Mouse (Mus musculus) liver, embryonic 12.5 days (tissue): ENCODE data around the gene Sh3bgrl3. TPM values are rescaled to one million over a fixed set of nuclear protein-coding genes. Genes with fewer than 3 reads are reported as not detected.
A peak's percentile ranks its signal among the peaks of the same experiment; 100 is the strongest.
"Not testable (repeated sequence)": the region's sequence is repeated elsewhere in the genome, so short reads cannot be mapped to it uniquely, and the experiment has no call there.

ENCODE experiments used
- ATAC-seq: fragments of 200-750 bp; cut with Nextera tagmentation; 2 replicates; pipeline ENCODE4 v1.8.0; 2017; ENCODE audit warnings: moderate number of reproducible peaks, mild to moderate bottlenecking, moderate library complexity
- H3K27ac ChIP-seq: fragments of 300-500 bp; sonication (generic); 2 replicates; pipeline ENCODE4 v1.5.1; 2016; ENCODE audit warnings: mild to moderate bottlenecking
- H3K27me3 ChIP-seq: fragments of 300-500 bp; sonication (generic); replicated peaks from 2 replicates; pipeline ENCODE4 v1.6.1; 2016; ENCODE audit warnings: mild to moderate bottlenecking, moderate library complexity
- H3K36me3 ChIP-seq: fragments of 300-500 bp; sonication (generic); 2 replicates; pipeline ENCODE4 v1.6.1; 2016; ENCODE audit warnings: mild to moderate bottlenecking, moderate library complexity
- H3K4me1 ChIP-seq: fragments of 300-500 bp; sonication (generic); 2 replicates; pipeline ENCODE4 v1.6.1; 2016
- H3K4me2 ChIP-seq: fragments of 300-500 bp; sonication (generic); 2 replicates; pipeline ENCODE4 v1.6.1; 2016; ENCODE audit warnings: mild to moderate bottlenecking, moderate library complexity
- H3K4me3 ChIP-seq: fragments of 300-500 bp; sonication (generic); 2 replicates; pipeline ENCODE4 v1.5.1; 2016; ENCODE audit warnings: mild to moderate bottlenecking, moderate library complexity
- H3K9ac ChIP-seq: fragments of 300-500 bp; sonication (generic); 2 replicates; pipeline ENCODE4 v1.6.1; 2016; ENCODE audit warnings: mild to moderate bottlenecking, moderate library complexity
- H3K9me3 ChIP-seq: fragments of 300-500 bp; sonication (generic); replicated peaks from 2 replicates; pipeline ENCODE4 v1.6.1; 2016; ENCODE audit warnings: mild to moderate bottlenecking, moderate library complexity
- WGBS: fragments of 180-500 bp; shearing (Covaris S2); methylation state at CpG from one replicate; pipeline ENCODE4 v1.1.7; 2016; ENCODE audit not compliant: insufficient replicate concordance; 5-methylcytosine and 5-hydroxymethylcytosine counted together
- polyA plus RNA-seq: library from polyadenylated mRNA; unstranded; fragments of >200 nt; fragmentation: Nextera tagmentation; extraction: Ambion mirVana; gene quantifications from 2 replicates; pipeline ENCODE4 v1.2.1, GENCODE M21; 2016

The Sh3bgrl3 gene
- polyA plus RNA-seq, 1 experiment from 2014 or later, result 205 TPM

- H3K36me3 ChIP-seq, result peaks cover 57% of the 10 kb centered on the region
- no peak overlapping the region for H3K4me2 ChIP-seq
- H3K27ac ChIP-seq, result no peak overlapping the region
- H3K27me3 ChIP-seq, result no peaks in the 10 kb centered on the region
- no peaks in the 10 kb centered on the region for H3K9me3 ChIP-seq
- no peak overlapping the region for H3K9ac ChIP-seq
- ATAC-seq, result no peak
- no peak overlapping the region for H3K4me3 ChIP-seq
- WGBS, result 82% methylated on average over 6 of the region's 6 CpGs
- H3K4me1 ChIP-seq, result peaks cover 7% of the 10 kb centered on the region
Observed at GRCm38 (mm10) chr4:134155531-134155930, 26.9 kb upstream of the Sh3bgrl3 start.

GRCm38 (mm10) chr4:134154354-134154753 lies 25.8 kb upstream of the Sh3bgrl3 start:
- Histone ChIP-seq H3K27me3 (no peaks in the 10 kb centered on the region), H3K4me1 (peaks cover 12% of the 10 kb centered on the region), H3K9ac (no peak overlapping the region), H3K9me3 (no peaks in the 10 kb centered on the region), H3K4me2 (no peak overlapping the region), H3K36me3 (peaks cover 67% of the 10 kb centered on the region), H3K27ac (no peak overlapping the region), H3K4me3 (no peak overlapping the region)
- 91% methylated on average over 3 of the region's 3 CpGs for WGBS
- no peak for ATAC-seq

- no peak overlapping the region for H3K4me3 ChIP-seq
- 85% methylated on average over 3 of the region's 3 CpGs for WGBS
- H3K9me3 ChIP-seq, result no peaks in the 10 kb centered on the region
- no peak overlapping the region for H3K4me2 ChIP-seq
- no peak overlapping the region for H3K27ac ChIP-seq
- no peaks in the 10 kb centered on the region for H3K27me3 ChIP-seq
- ATAC-seq, result no peak
- H3K36me3 ChIP-seq, result peaks cover 74% of the 10 kb centered on the region
- no peak overlapping the region for H3K9ac ChIP-seq
- H3K4me1 ChIP-seq, result peaks cover 6% of the 10 kb centered on the region
Observed at GRCm38 (mm10) chr4:134153656-134154055, 25.1 kb upstream of the Sh3bgrl3 start.

- Histone ChIP-seq H3K4me3 (no peak overlapping the region), H3K36me3 (peaks cover 89% of the 10 kb centered on the region), H3K27ac (no peak overlapping the region), H3K4me2 (no peak overlapping the region), H3K27me3 (no peaks in the 10 kb centered on the region), H3K9me3 (no peaks in the 10 kb centered on the region), H3K4me1 (peaks cover 4% of the 10 kb centered on the region; the same call in 1 of the 2 replicates), H3K9ac (no peak overlapping the region)
- WGBS, result 81% methylated on average over 3 of the region's 3 CpGs
- ATAC-seq, result no peak
Observed at GRCm38 (mm10) chr4:134152112-134152511, 23.5 kb upstream of the Sh3bgrl3 start.

- Histone ChIP-seq H3K27me3 (no peaks in the 10 kb centered on the region), H3K36me3 (peaks cover 90% of the 10 kb centered on the region), H3K4me3 (no peak overlapping the region), H3K4me1 (peaks cover 4% of the 10 kb centered on the region; the same call in 1 of the 2 replicates), H3K9ac (no peak overlapping the region), H3K27ac (no peak overlapping the region), H3K4me2 (no peak overlapping the region), H3K9me3 (no peaks in the 10 kb centered on the region)
- 68% methylated on average over 4 of the region's 4 CpGs for WGBS
- no peak for ATAC-seq
Observed at GRCm38 (mm10) chr4:134149389-134149788, 20.8 kb upstream of the Sh3bgrl3 start.

- 81% methylated on average over 5 of the region's 5 CpGs for WGBS
- H3K27ac ChIP-seq, H3K9me3 ChIP-seq, H3K9ac ChIP-seq, H3K4me1 ChIP-seq, ATAC-seq, H3K27me3 ChIP-seq, H3K4me2 ChIP-seq, H3K4me3 ChIP-seq: not testable (repeated sequence)
- H3K36me3 ChIP-seq, result peaks cover 62% of the 10 kb centered on the region
Observed at GRCm38 (mm10) chr4:134144297-134144696, 15.7 kb upstream of the Sh3bgrl3 start.

GRCm38 (mm10) chr4:134138857-134139256 lies 10.3 kb upstream of the Sh3bgrl3 start:
- Histone ChIP-seq H3K27me3 (no peaks in the 10 kb centered on the region), H3K4me1 (peaks cover 18% of the 10 kb centered on the region), H3K36me3 (peaks cover 40% of the 10 kb centered on the region), H3K9ac (no peak overlapping the region), H3K4me3 (no peak overlapping the region), H3K4me2 (no peak overlapping the region), H3K9me3 (no peaks in the 10 kb centered on the region), H3K27ac (no peak overlapping the region)
- no peak for ATAC-seq
- WGBS, result 72% methylated on average over 2 of the region's 2 CpGs

- H3K27me3 ChIP-seq, result no peaks in the 10 kb centered on the region
- no peak overlapping the region for H3K27ac ChIP-seq
- H3K4me3 ChIP-seq, result no peak overlapping the region
- no peaks in the 10 kb centered on the region for H3K9me3 ChIP-seq
- no peak overlapping the region for H3K9ac ChIP-seq
- no peak for ATAC-seq
- WGBS, result 39% methylated on average over 3 of the region's 3 CpGs
- H3K4me2 ChIP-seq, result no peak overlapping the region
- H3K4me1 ChIP-seq, result peaks cover 18% of the 10 kb centered on the region
- peaks cover 46% of the 10 kb centered on the region for H3K36me3 ChIP-seq
Observed at GRCm38 (mm10) chr4:134136280-134136926, 7.8 kb upstream of the Sh3bgrl3 start.

- Histone ChIP-seq H3K9ac (no peak overlapping the region), H3K27ac (no peak overlapping the region), H3K27me3 (no peaks in the 10 kb centered on the region), H3K9me3 (no peaks in the 10 kb centered on the region), H3K4me2 (no peak overlapping the region), H3K4me1 (peaks cover 54% of the 10 kb centered on the region), H3K36me3 (peaks cover 36% of the 10 kb centered on the region), H3K4me3 (no peak overlapping the region)
- 53% methylated on average over 8 of the region's 8 CpGs for WGBS
- no peak for ATAC-seq
Observed at GRCm38 (mm10) chr4:134132519-134133095, 4.0 kb upstream of the Sh3bgrl3 start.

GRCm38 (mm10) chr4:134132117-134132516 lies 3.5 kb upstream of the Sh3bgrl3 start:
- Histone ChIP-seq H3K27ac (no peak overlapping the region), H3K9ac (no peak overlapping the region), H3K4me3 (no peak overlapping the region), H3K27me3 (no peaks in the 10 kb centered on the region), H3K9me3 (no peaks in the 10 kb centered on the region), H3K4me1 (peaks cover 54% of the 10 kb centered on the region), H3K4me2 (no peak overlapping the region), H3K36me3 (peaks cover 32% of the 10 kb centered on the region)
- ATAC-seq, result no peak
- WGBS, result 77% methylated on average over 3 of the region's 3 CpGs

GRCm38 (mm10) chr4:134129482-134129881 lies 893 bp upstream of the Sh3bgrl3 start:
- WGBS, result 21% methylated on average over 6 of the region's 6 CpGs
- H3K9ac ChIP-seq, result peak overlapping the region; percentile 83
- H3K4me3 ChIP-seq, result peak overlapping the region; percentile 75
- H3K4me1 ChIP-seq, result peaks cover 63% of the 10 kb centered on the region
- no peaks in the 10 kb centered on the region for H3K27me3 ChIP-seq
- H3K4me2 ChIP-seq, result peak overlapping the region; percentile 94
- ATAC-seq, result no peak
- H3K9me3 ChIP-seq, result no peaks in the 10 kb centered on the region
- peak overlapping the region; percentile 82 for H3K27ac ChIP-seq
- peaks cover 30% of the 10 kb centered on the region for H3K36me3 ChIP-seq

- Histone ChIP-seq H3K9me3 (no peaks in the 10 kb centered on the region), H3K9ac (peak overlapping the region; percentile 83), H3K4me3 (peak overlapping the region; percentile 75), H3K36me3 (peaks cover 28% of the 10 kb centered on the region), H3K4me2 (peak overlapping the region; percentile 94), H3K4me1 (peaks cover 68% of the 10 kb centered on the region), H3K27ac (peak overlapping the region; percentile 82), H3K27me3 (no peaks in the 10 kb centered on the region)
- ATAC-seq, result peak; percentile 50
- 1% methylated on average over 14 of the region's 14 CpGs for WGBS
Observed at GRCm38 (mm10) chr4:134128983-134129362, 384 bp upstream of the Sh3bgrl3 start.
